Mouse (Mus musculus) liver, embryonic 14.5 days (tissue): ENCODE results near the gene Ciapin1. TPM values are rescaled to one million over a fixed set of nuclear protein-coding genes. Genes with fewer than 3 reads are reported as not detected.

Source experiments
- ATAC-seq: fragments of 200-750 bp; cut with Nextera tagmentation; 2 replicates; pipeline ENCODE4 v1.8.0; 2017; ENCODE audit warnings: moderate number of reproducible peaks, mild to moderate bottlenecking, moderate library complexity; ENCODE audit not compliant: insufficient read depth
- DNase-seq, 3 experiments: peaks; one replicate each; pipeline ENCODE4 v3.0.0-alpha.2; 2012 to 2013; ENCODE audit warnings: low read depth in 3 of 3, low spot score in 3 of 3
- H3K27ac ChIP-seq: fragments of 300-500 bp; sonication (generic); 2 replicates; pipeline ENCODE4 v1.5.1; 2014; ENCODE audit warnings: moderate library complexity, mild to moderate bottlenecking, control low read depth, inconsistent platforms
- H3K27me3 ChIP-seq: fragments of 300-500 bp; sonication (generic); 2 replicates; pipeline ENCODE4 v1.6.1; 2014; ENCODE audit warnings: mild to moderate bottlenecking, low read length, moderate library complexity; ENCODE audit not compliant: control insufficient read depth, insufficient read depth
- H3K36me3 ChIP-seq: fragments of 300-500 bp; sonication (generic); replicated peaks from 2 replicates; pipeline ENCODE4 v1.6.1; 2014; ENCODE audit warnings: low read depth; ENCODE audit not compliant: control insufficient read depth, insufficient read depth
- H3K4me1 ChIP-seq, 2 experiments: fragments of 200-500 bp in 1 of 2; fragments of 300-500 bp in 1 of 2; sonication (generic) in 1 of 2; replicated peaks; 2 replicates each; pipeline ENCODE4 v1.6.1; 2012 to 2014; ENCODE audit warnings: antibody characterized with exemption in 1 of 2, inconsistent platforms in 1 of 2, low read length in 1 of 2; ENCODE audit not compliant: control insufficient read depth in 2 of 2, insufficient read depth in 2 of 2
- H3K4me2 ChIP-seq: fragments of 300-500 bp; sonication (generic); 2 replicates; pipeline ENCODE4 v1.6.1; 2014; ENCODE audit warnings: low read depth, mild to moderate bottlenecking, control low read depth, moderate library complexity
- H3K4me3 ChIP-seq, 2 experiments: fragments of 200-500 bp in 1 of 2; fragments of 300-500 bp in 1 of 2; sonication (generic) in 1 of 2; 2 replicates each; pipeline ENCODE4 v1.5.1; 2012 to 2014; ENCODE audit warnings: low read depth in 2 of 2, low read length in 2 of 2, mild to moderate bottlenecking in 2 of 2, control low read depth in 1 of 2, inconsistent platforms in 1 of 2, moderate library complexity in 1 of 2; ENCODE audit not compliant: insufficient read depth in 1 of 2
- H3K9ac ChIP-seq: fragments of 300-500 bp; sonication (generic); replicated peaks from 2 replicates; pipeline ENCODE4 v1.6.1; 2014; ENCODE audit warnings: mild to moderate bottlenecking, control low read depth, moderate library complexity
- H3K9me3 ChIP-seq: fragments of 300-500 bp; sonication (generic); 2 replicates; pipeline ENCODE4 v1.6.1; 2016; ENCODE audit warnings: low read length, mixed read lengths; ENCODE audit not compliant: control insufficient read depth
- CTCF ChIP-seq: IDR thresholded peaks from 2 replicates; pipeline ENCODE4 v1.5.1; 2016; ENCODE audit warnings: antibody characterized with exemption, low read depth, control low read depth
- EP300 ChIP-seq: IDR thresholded peaks from 2 replicates; pipeline ENCODE4 v1.6.1; 2016; ENCODE audit warnings: antibody characterized with exemption, low read depth
- WGBS: fragments of 180-500 bp; shearing (Covaris S2); extraction: QIAGEN DNeasy Blood & Tissue Kit; methylation state at CpG from one replicate; pipeline ENCODE4 v1.1.7; 2014; ENCODE audit not compliant: insufficient replicate concordance; 5-methylcytosine and 5-hydroxymethylcytosine counted together
- polyA plus RNA-seq, 2 experiments: library from polyadenylated mRNA; depleted of rRNA in 1 of 2; stranded (reverse) in 1 of 2; unstranded in 1 of 2; fragments of >200 nt; fragmentation: Nextera tagmentation in 1 of 2; extraction: Ambion mirVana in 1 of 2; gene quantifications; 2 replicates each; pipeline versions ENCODE4 v1.2.1 to v1.2.3; 2012 to 2014

Gene Ciapin1
- polyA plus RNA-seq, 2 experiments: 23.7 to 38.4 TPM

GRCm38 (mm10) chr8:94875096-94875870, 37.1 kb upstream of the Ciapin1 start:
- Histone ChIP-seq H3K9ac (peak overlapping the region; percentile 83), H3K4me1 (peaks cover 21 to 26% of the 10 kb centered on the region in 2 experiments), H3K27ac (peak overlapping the region; percentile 74), H3K4me2 (peak overlapping the region; percentile 71), H3K27me3 (peaks cover 8% of the 10 kb centered on the region), H3K36me3 (peaks cover 4% of the 10 kb centered on the region), H3K4me3 (peak overlapping the region; percentile 73 to 81), H3K9me3 (no peaks in the 10 kb centered on the region)
- TF ChIP-seq CTCF (no peak), EP300 (no peak)
- 20% methylated on average over 17 of the region's 17 CpGs for WGBS
- ATAC-seq (peak; percentile 23), DNase-seq (peak in 1 of 3 experiments; percentile 36)

GRCm38 (mm10) chr8:94874358-94874757, 36.2 kb upstream of the Ciapin1 start:
- DNase-seq (peak; percentile 68 to 73 (median 70)), ATAC-seq (peak; percentile 30; the same call in 1 of the 2 replicates)
- Histone ChIP-seq H3K4me3 (peak overlapping the region; percentile 73 to 81), H3K4me2 (peak overlapping the region; percentile 71), H3K36me3 (peaks cover 4% of the 10 kb centered on the region), H3K27me3 (peaks cover 8% of the 10 kb centered on the region), H3K27ac (peak overlapping the region; percentile 74), H3K4me1 (peaks cover 21 to 26% of the 10 kb centered on the region in 2 experiments), H3K9ac (peak overlapping the region; percentile 83), H3K9me3 (no peaks in the 10 kb centered on the region)
- TF ChIP-seq EP300: no peak
- peak; percentile 99 for TF ChIP-seq CTCF
- 12% methylated on average over 6 of the region's 6 CpGs for WGBS

GRCm38 (mm10) chr8:94872576-94872975, 34.4 kb upstream of the Ciapin1 start:
- TF ChIP-seq CTCF (no peak), EP300 (no peak)
- DNase-seq (no peak), ATAC-seq (no peak)
- Histone ChIP-seq H3K36me3 (peaks cover 4% of the 10 kb centered on the region), H3K27ac (no peak overlapping the region), H3K27me3 (peaks cover 8% of the 10 kb centered on the region), H3K9ac (no peak overlapping the region), H3K4me2 (no peak overlapping the region), H3K9me3 (no peaks in the 10 kb centered on the region), H3K4me3 (no peak overlapping the region), H3K4me1 (peaks cover 21 to 24% of the 10 kb centered on the region in 2 experiments)
- 70% methylated on average over 2 of the region's 2 CpGs for WGBS

- Histone ChIP-seq H3K9me3 (no peaks in the 10 kb centered on the region), H3K27me3 (peaks cover 8% of the 10 kb centered on the region), H3K4me2 (no peak overlapping the region), H3K36me3 (peaks cover 4% of the 10 kb centered on the region), H3K27ac (no peak overlapping the region), H3K4me1 (peaks cover 21 to 24% of the 10 kb centered on the region in 2 experiments), H3K9ac (no peak overlapping the region), H3K4me3 (no peak overlapping the region)
- ATAC-seq (no peak), DNase-seq (no peak)
- WGBS: 60% methylated on average over 3 of the region's 3 CpGs
- TF ChIP-seq CTCF (no peak), EP300 (no peak)
Observed at GRCm38 (mm10) chr8:94872156-94872555, 34.0 kb upstream of the Ciapin1 start.

GRCm38 (mm10) chr8:94871108-94871894, 33.1 kb upstream of the Ciapin1 start:
- WGBS: 4% methylated on average over 7 of the region's 7 CpGs
- H3K4me1 ChIP-seq: peaks cover 14 to 17% of the 10 kb centered on the region in 2 experiments
- H3K4me3 ChIP-seq: peak overlapping the region; percentile 9 to 32; a peak in 3 of 4 replicates
- H3K4me2 ChIP-seq: peak overlapping the region; percentile 54
- DNase-seq (no peak), ATAC-seq (no peak)
- no peak for TF ChIP-seq EP300
- H3K9me3 ChIP-seq: no peaks in the 10 kb centered on the region
- no peak overlapping the region for H3K9ac ChIP-seq
- peaks cover 8% of the 10 kb centered on the region for H3K27me3 ChIP-seq
- H3K36me3 ChIP-seq: peaks cover 13% of the 10 kb centered on the region
- H3K27ac ChIP-seq: no peak overlapping the region
